Mouse (Mus musculus): ENCODE results near the gene Mrpl57. TPM values are rescaled to one million over a fixed set of nuclear protein-coding genes. Genes with fewer than 3 reads are reported as not detected.
"Not testable (repeated sequence)": the region's sequence is repeated elsewhere in the genome, so short reads cannot be mapped to it uniquely, and the experiment has no call there.

Mrpl57 gene
- polyA plus RNA-seq, 1 experiment from 2014 or later, result 143 TPM

DNA sequence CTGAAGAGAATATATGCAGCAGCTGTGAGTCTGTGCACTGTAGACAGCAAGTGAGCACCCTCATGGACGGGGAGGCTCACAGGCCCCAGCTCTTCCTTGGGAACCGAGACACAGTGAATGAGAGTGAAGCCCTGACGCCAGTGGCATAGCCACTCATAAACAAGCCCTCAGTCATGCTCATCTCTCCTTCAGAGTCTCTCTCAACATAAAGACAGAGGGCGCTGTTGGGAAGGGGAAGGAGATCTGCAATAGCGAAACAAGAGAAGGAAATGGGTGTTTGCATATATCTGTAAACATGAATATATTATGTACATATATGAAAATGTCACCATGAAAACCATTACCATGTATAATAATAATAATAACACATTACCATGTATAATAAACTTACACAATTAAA is 17.5 kb upstream of the Mrpl57 start:
- ATAC-seq (replicated peaks; ENCODE audit: insufficient number of reproducible peaks, low FRiP score, low TSS enrichment), result no peak
- 77% methylated on average over 5 of the region's 5 CpGs for WGBS (ENCODE audit: insufficient replicate concordance)

DNA sequence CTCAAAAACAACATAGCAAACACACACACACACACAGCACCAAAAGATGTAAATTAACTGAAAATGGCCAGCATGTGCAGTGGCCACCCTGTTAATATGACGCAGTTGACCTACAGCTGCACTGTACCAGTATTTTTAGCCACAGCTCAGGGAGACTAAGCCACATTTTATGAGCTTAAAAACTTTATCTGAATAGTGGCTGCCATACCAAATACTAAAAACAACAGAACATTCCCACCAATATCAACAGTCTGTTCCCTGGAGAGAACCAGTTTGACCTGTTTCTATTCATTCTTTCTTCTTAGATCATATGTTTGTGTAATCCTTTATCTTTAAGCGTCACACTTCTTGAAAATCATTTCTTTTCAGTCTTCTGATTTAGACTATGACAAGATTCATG is 15.1 kb upstream of the Mrpl57 start:
- ATAC-seq (replicated peaks; ENCODE audit: insufficient number of reproducible peaks, low FRiP score, low TSS enrichment), result no peak
- H3K4me2 ChIP-seq, result no peak overlapping the region
- H3K9ac ChIP-seq (ENCODE audit: low read depth, low read length), result no peak overlapping the region
- no peaks in the 10 kb centered on the region for H3K27me3 ChIP-seq (ENCODE audit: control insufficient read depth, insufficient read depth, low read length)
- no peaks in the 10 kb centered on the region for H3K9me3 ChIP-seq (replicated peaks; ENCODE audit: control insufficient read depth, low read length)
- H3K36me3 ChIP-seq (ENCODE audit: control insufficient read depth, insufficient read depth, low read length), result peaks cover 30% of the 10 kb centered on the region
- WGBS (ENCODE audit: insufficient replicate concordance), result 82% methylated on average over 2 of the region's 2 CpGs
- no peak overlapping the region for H3K4me3 ChIP-seq (ENCODE audit: low read depth, low read length)
- no peak overlapping the region for H3K27ac ChIP-seq (ENCODE audit: low read depth, low read length)
- H3K4me1 ChIP-seq (ENCODE audit: control insufficient read depth, insufficient read depth, low read length), result no peaks in the 10 kb centered on the region

More for the DNA sequence above, 17.5 kb upstream of the Mrpl57 start:
- Histone ChIP-seq H3K27me3 (ENCODE audit: control insufficient read depth, insufficient read depth, low read length) (no peaks in the 10 kb centered on the region), H3K4me2 (no peak overlapping the region), H3K9me3 (replicated peaks; ENCODE audit: control insufficient read depth, low read length) (no peaks in the 10 kb centered on the region), H3K9ac (ENCODE audit: low read depth, low read length) (no peak overlapping the region), H3K36me3 (ENCODE audit: control insufficient read depth, insufficient read depth, low read length) (peaks cover 31% of the 10 kb centered on the region), H3K27ac (ENCODE audit: low read depth, low read length) (no peak overlapping the region), H3K4me3 (ENCODE audit: low read depth, low read length) (no peak overlapping the region), H3K4me1 (ENCODE audit: control insufficient read depth, insufficient read depth, low read length) (no peaks in the 10 kb centered on the region)

DNA sequence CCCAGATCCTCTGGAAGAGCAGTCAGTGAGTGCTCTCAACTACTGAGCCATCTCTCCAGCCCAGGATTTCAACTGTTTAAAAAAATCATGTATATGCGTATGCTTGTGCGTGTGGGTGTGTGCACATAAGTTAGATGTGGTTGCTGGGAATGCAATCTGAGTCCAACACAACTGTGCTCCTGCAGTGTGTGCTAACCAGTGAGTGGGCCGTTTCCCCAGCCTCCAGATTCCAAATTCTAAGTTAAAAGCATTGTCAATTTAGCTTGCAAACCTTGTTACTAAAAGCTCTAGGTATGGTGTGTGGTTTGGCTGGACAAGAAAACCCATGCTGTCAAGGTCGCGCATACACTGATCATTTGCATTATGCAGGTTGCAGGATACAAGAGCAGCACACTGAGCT is 14.2 kb upstream of the Mrpl57 start:
- H3K9ac ChIP-seq (ENCODE audit: low read depth, low read length), result no peak overlapping the region
- no peaks in the 10 kb centered on the region for H3K4me1 ChIP-seq (ENCODE audit: control insufficient read depth, insufficient read depth, low read length)
- no peak overlapping the region for H3K4me2 ChIP-seq
- no peaks in the 10 kb centered on the region for H3K9me3 ChIP-seq (replicated peaks; ENCODE audit: control insufficient read depth, low read length)
- no peak overlapping the region for H3K4me3 ChIP-seq (ENCODE audit: low read depth, low read length)
- peaks cover 30% of the 10 kb centered on the region for H3K36me3 ChIP-seq (ENCODE audit: control insufficient read depth, insufficient read depth, low read length)
- no peak for ATAC-seq (replicated peaks; ENCODE audit: insufficient number of reproducible peaks, low FRiP score, low TSS enrichment)
- H3K27me3 ChIP-seq (ENCODE audit: control insufficient read depth, insufficient read depth, low read length), result no peaks in the 10 kb centered on the region
- H3K27ac ChIP-seq (ENCODE audit: low read depth, low read length), result no peak overlapping the region
- 97% methylated on average over 5 of the region's 5 CpGs for WGBS (ENCODE audit: insufficient replicate concordance)

DNA sequence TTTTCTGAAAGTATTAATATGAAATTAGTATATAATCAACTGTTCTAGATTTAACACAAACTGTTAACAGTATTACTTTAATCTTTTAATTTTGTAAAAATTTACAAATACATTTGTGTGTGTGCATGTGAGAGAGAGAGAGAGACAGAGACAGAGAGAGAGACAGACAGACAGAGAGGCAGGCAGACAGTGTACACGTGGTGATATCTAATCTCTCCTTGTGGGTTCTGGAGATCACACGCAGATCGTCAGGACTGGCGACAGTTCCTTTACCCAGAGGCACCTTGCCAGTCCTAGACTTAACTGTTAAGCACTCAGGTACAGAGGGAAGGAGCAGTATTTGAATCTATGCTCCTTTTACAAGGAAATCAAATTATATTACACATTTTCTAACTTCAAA is 5.2 kb upstream of the Mrpl57 start:
- H3K27ac ChIP-seq (ENCODE audit: low read depth, low read length), result no peak overlapping the region
- H3K9me3 ChIP-seq (replicated peaks; ENCODE audit: control insufficient read depth, low read length), result no peaks in the 10 kb centered on the region
- no peak overlapping the region for H3K4me2 ChIP-seq
- H3K27me3 ChIP-seq (ENCODE audit: control insufficient read depth, insufficient read depth, low read length), result no peaks in the 10 kb centered on the region
- H3K4me3 ChIP-seq (ENCODE audit: low read depth, low read length), result no peak overlapping the region
- H3K4me1 ChIP-seq (ENCODE audit: control insufficient read depth, insufficient read depth, low read length), result no peaks in the 10 kb centered on the region
- no peak for ATAC-seq (replicated peaks; ENCODE audit: insufficient number of reproducible peaks, low FRiP score, low TSS enrichment)
- 48% methylated on average over 4 of the region's 4 CpGs for WGBS (ENCODE audit: insufficient replicate concordance)
- no peak overlapping the region for H3K9ac ChIP-seq (ENCODE audit: low read depth, low read length)
- H3K36me3 ChIP-seq (ENCODE audit: control insufficient read depth, insufficient read depth, low read length), result peaks cover 11% of the 10 kb centered on the region

DNA sequence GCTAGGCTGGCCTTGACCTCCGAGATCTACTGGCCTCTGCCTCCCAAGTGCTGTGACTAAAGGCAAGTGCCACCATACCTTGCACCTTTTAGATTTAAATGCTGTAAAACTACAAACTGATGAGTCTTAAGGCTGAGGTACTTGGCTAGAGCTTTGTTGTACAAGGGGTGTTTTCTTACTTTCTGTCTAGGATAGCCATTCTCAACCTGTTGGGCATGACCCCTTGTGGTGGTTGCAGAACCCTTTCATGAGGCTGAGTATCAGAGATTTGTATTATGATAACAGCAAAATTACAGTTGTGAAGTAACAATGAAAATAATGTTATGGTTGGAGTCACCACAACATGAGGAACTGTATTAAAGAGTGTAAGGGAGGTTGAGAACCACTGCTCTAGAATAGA is 1.2 kb downstream of the Mrpl57 start:
- H3K27me3 ChIP-seq (ENCODE audit: control insufficient read depth, insufficient read depth, low read length), result no peaks in the 10 kb centered on the region
- no peaks in the 10 kb centered on the region for H3K9me3 ChIP-seq (replicated peaks; ENCODE audit: control insufficient read depth, low read length)
- peak overlapping the region; percentile 87 for H3K4me3 ChIP-seq (ENCODE audit: low read depth, low read length)
- no peaks in the 10 kb centered on the region for H3K36me3 ChIP-seq (ENCODE audit: control insufficient read depth, insufficient read depth, low read length)
- H3K9ac ChIP-seq (ENCODE audit: low read depth, low read length), result peak overlapping the region; percentile 92
- WGBS (ENCODE audit: insufficient replicate concordance), result 64% methylated on average over 1 of the region's 1 CpGs
- H3K27ac ChIP-seq (ENCODE audit: low read depth, low read length), result no peak overlapping the region
- peaks cover 8% of the 10 kb centered on the region for H3K4me1 ChIP-seq (ENCODE audit: control insufficient read depth, insufficient read depth, low read length)
- no peak for ATAC-seq (replicated peaks; ENCODE audit: insufficient number of reproducible peaks, low FRiP score, low TSS enrichment)
- H3K4me2 ChIP-seq, result peak overlapping the region; percentile 78

DNA sequence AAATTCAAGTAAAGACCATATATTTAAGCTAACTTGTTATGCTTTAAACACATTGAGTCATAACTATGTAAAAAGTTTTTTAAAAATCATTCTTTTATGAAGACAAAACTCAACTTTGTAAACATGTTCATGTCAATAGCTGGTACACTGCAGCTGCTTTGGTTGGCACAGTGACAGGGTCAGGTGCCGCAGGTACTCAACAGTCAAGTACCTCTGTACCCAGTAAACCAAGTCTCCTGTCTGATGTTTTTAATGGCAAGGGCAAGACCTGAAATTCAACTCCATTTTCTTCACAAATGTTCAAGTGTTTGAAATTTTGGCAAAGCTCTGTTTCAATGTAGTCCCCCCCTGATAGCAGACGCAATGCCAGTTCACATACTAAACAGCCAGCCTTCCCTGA is 7.5 kb downstream of the Mrpl57 start:
- no peak for ATAC-seq (replicated peaks; ENCODE audit: insufficient number of reproducible peaks, low FRiP score, low TSS enrichment)
- H3K4me1 ChIP-seq (ENCODE audit: control insufficient read depth, insufficient read depth, low read length), result no peaks in the 10 kb centered on the region

DNA sequence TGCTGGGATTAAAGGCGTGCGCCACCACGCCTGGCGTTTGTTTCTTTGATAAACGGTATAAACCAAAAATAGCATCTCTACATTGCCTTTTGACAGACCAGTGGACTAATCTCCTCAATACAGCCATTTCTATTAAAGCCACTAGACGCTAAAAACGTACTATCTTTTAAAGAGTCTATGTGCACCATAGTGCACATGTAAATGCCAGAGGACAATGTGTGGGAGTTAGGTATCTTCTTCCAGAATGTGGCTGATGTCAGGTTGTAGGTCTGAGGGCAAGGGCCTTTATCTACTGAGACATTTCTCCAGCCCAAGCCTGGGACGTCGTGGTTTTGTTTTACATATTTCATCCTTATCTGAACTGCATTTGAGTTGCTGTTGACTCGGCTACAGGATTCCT is 9.1 kb downstream of the Mrpl57 start:
- no peak overlapping the region for H3K27ac ChIP-seq (ENCODE audit: low read depth, low read length)
- no peak overlapping the region for H3K4me2 ChIP-seq
- WGBS (ENCODE audit: insufficient replicate concordance), result 79% methylated on average over 10 of the region's 10 CpGs
- ATAC-seq (replicated peaks; ENCODE audit: insufficient number of reproducible peaks, low FRiP score, low TSS enrichment), result no peak
- peaks cover 6% of the 10 kb centered on the region for H3K36me3 ChIP-seq (ENCODE audit: control insufficient read depth, insufficient read depth, low read length)
- no peak overlapping the region for H3K9ac ChIP-seq (ENCODE audit: low read depth, low read length)
- H3K4me1 ChIP-seq (ENCODE audit: control insufficient read depth, insufficient read depth, low read length), result no peaks in the 10 kb centered on the region
- H3K9me3 ChIP-seq (replicated peaks; ENCODE audit: control insufficient read depth, low read length), result no peaks in the 10 kb centered on the region
- no peaks in the 10 kb centered on the region for H3K27me3 ChIP-seq (ENCODE audit: control insufficient read depth, insufficient read depth, low read length)
- no peak overlapping the region for H3K4me3 ChIP-seq (ENCODE audit: low read depth, low read length)

More for the DNA sequence above, 7.5 kb downstream of the Mrpl57 start:
- no peak overlapping the region for H3K4me3 ChIP-seq (ENCODE audit: low read depth, low read length)
- H3K9ac ChIP-seq (ENCODE audit: low read depth, low read length), result no peak overlapping the region
- H3K9me3 ChIP-seq (replicated peaks; ENCODE audit: control insufficient read depth, low read length), result no peaks in the 10 kb centered on the region
- 92% methylated on average over 2 of the region's 2 CpGs for WGBS (ENCODE audit: insufficient replicate concordance)
- H3K27me3 ChIP-seq (ENCODE audit: control insufficient read depth, insufficient read depth, low read length), result no peaks in the 10 kb centered on the region
- H3K4me2 ChIP-seq, result no peak overlapping the region
- H3K36me3 ChIP-seq (ENCODE audit: control insufficient read depth, insufficient read depth, low read length), result peaks cover 3% of the 10 kb centered on the region; the same call in 1 of the 2 replicates
- no peak overlapping the region for H3K27ac ChIP-seq (ENCODE audit: low read depth, low read length)

DNA sequence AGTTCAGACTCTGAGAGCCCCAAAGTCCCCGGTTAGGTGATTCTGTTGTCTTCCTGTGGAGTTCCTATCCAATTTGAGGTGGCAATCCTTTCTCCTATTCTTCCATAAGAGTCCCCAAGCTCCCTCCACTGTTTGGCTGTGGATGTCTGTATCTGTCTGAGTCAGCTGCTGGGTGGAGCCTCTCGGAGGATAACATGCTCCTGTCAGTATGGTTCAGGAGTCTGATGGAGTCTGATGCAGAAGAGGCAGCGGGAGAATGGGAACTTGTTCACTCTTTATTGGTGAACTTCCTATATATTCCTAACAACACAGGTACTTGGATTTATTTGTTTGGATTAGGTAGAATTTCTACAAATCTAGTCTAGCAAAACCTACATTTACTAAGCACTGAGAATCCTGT is 18.5 kb downstream of the Mrpl57 start:
- H3K36me3 ChIP-seq (ENCODE audit: control insufficient read depth, insufficient read depth, low read length), result peaks cover 3% of the 10 kb centered on the region; the same call in 1 of the 2 replicates
- WGBS (ENCODE audit: insufficient replicate concordance), result 84% methylated on average over 3 of the region's 3 CpGs
- H3K9ac ChIP-seq (ENCODE audit: low read depth, low read length), result no peak overlapping the region

DNA sequence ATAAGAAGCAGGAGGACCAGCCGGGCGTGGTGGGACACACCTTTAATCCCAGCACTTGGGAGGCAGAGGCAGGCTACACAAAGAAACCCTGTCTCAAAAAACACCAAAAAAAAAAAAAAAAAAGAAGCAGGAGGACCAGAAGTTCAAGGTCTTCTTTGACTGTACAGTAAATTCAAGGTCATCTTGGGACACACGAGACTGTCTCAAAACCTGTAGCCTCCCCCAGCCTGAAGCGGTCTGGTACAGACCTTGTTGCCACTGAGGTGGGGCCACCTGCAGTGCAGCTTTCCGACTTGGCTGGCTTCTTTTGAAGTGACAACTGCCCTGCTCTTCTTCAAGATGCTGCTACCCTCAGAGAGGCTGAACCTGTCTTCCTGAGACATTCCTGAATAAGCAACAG is 22.0 kb downstream of the Mrpl57 start:
- H3K4me1 ChIP-seq (ENCODE audit: control insufficient read depth, insufficient read depth, low read length), result not testable (repeated sequence)

More for the DNA sequence above, 18.5 kb downstream of the Mrpl57 start:
- Histone ChIP-seq H3K9me3 (replicated peaks; ENCODE audit: control insufficient read depth, low read length) (no peaks in the 10 kb centered on the region), H3K4me2 (no peak overlapping the region), H3K4me3 (ENCODE audit: low read depth, low read length) (no peak overlapping the region), H3K27ac (ENCODE audit: low read depth, low read length) (no peak overlapping the region), H3K27me3 (ENCODE audit: control insufficient read depth, insufficient read depth, low read length) (no peaks in the 10 kb centered on the region), H3K4me1 (ENCODE audit: control insufficient read depth, insufficient read depth, low read length) (no peaks in the 10 kb centered on the region)
- ATAC-seq (replicated peaks; ENCODE audit: insufficient number of reproducible peaks, low FRiP score, low TSS enrichment), result no peak

More for the DNA sequence above, 22.0 kb downstream of the Mrpl57 start:
- WGBS (ENCODE audit: insufficient replicate concordance), result 79% methylated on average over 5 of the region's 5 CpGs
- H3K9ac ChIP-seq (ENCODE audit: low read depth, low read length); H3K4me2 ChIP-seq; H3K4me3 ChIP-seq (ENCODE audit: low read depth, low read length); H3K36me3 ChIP-seq (ENCODE audit: control insufficient read depth, insufficient read depth, low read length); H3K27me3 ChIP-seq (ENCODE audit: control insufficient read depth, insufficient read depth, low read length); ATAC-seq (replicated peaks; ENCODE audit: insufficient number of reproducible peaks, low FRiP score, low TSS enrichment); H3K9me3 ChIP-seq (replicated peaks; ENCODE audit: control insufficient read depth, low read length); H3K27ac ChIP-seq (ENCODE audit: low read depth, low read length): not testable (repeated sequence)

Measured in heart, embryonic 11.5 days (tissue).